Mouse (Mus musculus) heart, adult 9 months (tissue): ENCODE measurements around the gene Syne1.

ENCODE experiments used
- DNase-seq, 2 experiments: peaks; one replicate each; pipeline ENCODE4 v3.0.0; 2022; ENCODE audit warnings: low spot score in 2 of 2

Syne1 gene

GRCm38 (mm10) chr10:4983919-4984318 is 567.4 kb downstream of the Syne1 start:
- DNase-seq = no peak

GRCm38 (mm10) chr10:4977374-4977773 is 573.9 kb downstream of the Syne1 start:
- DNase-seq = no peak

- DNase-seq = no peak
These were observed 574.7 kb downstream of the Syne1 start for GRCm38 (mm10) chr10:4976557-4976956.

- DNase-seq = no peak
These were observed 577.0 kb downstream of the Syne1 start for GRCm38 (mm10) chr10:4974246-4974645.

- no peak for DNase-seq
These were observed 579.3 kb downstream of the Syne1 start for GRCm38 (mm10) chr10:4972026-4972425.

GRCm38 (mm10) chr10:4971586-4971985 is 579.7 kb downstream of the Syne1 start:
- no peak for DNase-seq

GRCm38 (mm10) chr10:4971156-4971555 is 580.1 kb downstream of the Syne1 start:
- DNase-seq = no peak
